Mouse (Mus musculus) stomach, embryonic 14.5 days (tissue): ENCODE results near the gene Hist1h2ap. TPM values are rescaled to one million over a fixed set of nuclear protein-coding genes. Genes with fewer than 3 reads are reported as not detected.
"Not testable (repeated sequence)": the region's sequence is repeated elsewhere in the genome, so short reads cannot be mapped to it uniquely, and the experiment has no call there.

ENCODE experiments used
- ATAC-seq: fragments of 200-750 bp; cut with Nextera tagmentation; 2 replicates; pipeline ENCODE4 v1.8.0; 2017; ENCODE audit warnings: low read depth, moderate TSS enrichment; ENCODE audit not compliant: insufficient number of reproducible peaks, insufficient read depth, low FRiP score
- H3K27ac ChIP-seq: fragments of 300-500 bp; sonication (generic); 2 replicates; pipeline ENCODE4 v1.5.1; 2014; ENCODE audit warnings: mild to moderate bottlenecking, low read length, moderate library complexity, mixed read lengths
- H3K27me3 ChIP-seq: fragments of 300-500 bp; sonication (generic); 2 replicates; pipeline ENCODE4 v1.6.1; 2014; ENCODE audit warnings: low read length, control low read depth, mixed read lengths; ENCODE audit not compliant: control insufficient read depth, insufficient read depth
- H3K36me3 ChIP-seq: fragments of 300-500 bp; sonication (generic); 2 replicates; pipeline ENCODE4 v1.6.1; 2014; ENCODE audit warnings: mild to moderate bottlenecking, control low read depth, low read length, moderate library complexity, mixed read lengths; ENCODE audit not compliant: control insufficient read depth, insufficient read depth
- H3K4me1 ChIP-seq: fragments of 300-500 bp; sonication (generic); 2 replicates; pipeline ENCODE4 v1.6.1; 2014; ENCODE audit warnings: low read length, control low read depth, mixed read lengths; ENCODE audit not compliant: control insufficient read depth, insufficient read depth
- H3K4me2 ChIP-seq: fragments of 300-500 bp; sonication (generic); replicated peaks from 2 replicates; pipeline ENCODE4 v1.6.1; 2014; ENCODE audit warnings: low read depth, low read length, control low read depth
- H3K4me3 ChIP-seq: fragments of 300-500 bp; sonication (generic); 2 replicates; pipeline ENCODE4 v1.5.1; 2014; ENCODE audit warnings: low read depth, low read length, control low read depth
- H3K9ac ChIP-seq: fragments of 300-500 bp; sonication (generic); replicated peaks from 2 replicates; pipeline ENCODE4 v1.6.1; 2014; ENCODE audit warnings: low read depth, mild to moderate bottlenecking, control low read depth, low read length, moderate library complexity, mixed read lengths
- H3K9me3 ChIP-seq: fragments of 300-500 bp; sonication (generic); 2 replicates; pipeline ENCODE4 v1.6.1; 2016; ENCODE audit warnings: low read depth, low read length, control low read depth; ENCODE audit not compliant: control insufficient read depth
- WGBS: fragments of 180-500 bp; shearing (Covaris S2); extraction: QIAGEN DNeasy Blood & Tissue Kit; methylation state at CpG from one replicate; pipeline ENCODE4 v1.1.7; 2014; 5-methylcytosine and 5-hydroxymethylcytosine counted together
- polyA plus RNA-seq: library from polyadenylated mRNA; unstranded; fragments of >200 nt; fragmentation: Nextera tagmentation; extraction: Ambion mirVana; gene quantifications from 2 replicates; pipeline ENCODE4 v1.2.1, GENCODE M21; 2014

Gene Hist1h2ap
- polyA plus RNA-seq, 1 experiment from 2014 or later = 4,516 TPM

GRCm38 (mm10) chr13:21790601-21791283 lies 42.6 kb downstream of the Hist1h2ap start:
- Histone ChIP-seq H3K9ac (peak overlapping the region; percentile 32; the same call in 1 of the 2 replicates), H3K27ac (peak overlapping the region; percentile 39; the same call in 1 of the 2 replicates), H3K36me3 (no peaks in the 10 kb centered on the region), H3K4me3 (peak overlapping the region; percentile 20; the same call in 1 of the 2 replicates), H3K4me2 (peak overlapping the region; percentile 51), H3K4me1 (peaks cover 14% of the 10 kb centered on the region; the same call in 1 of the 2 replicates), H3K9me3 (no peaks in the 10 kb centered on the region), H3K27me3 (no peaks in the 10 kb centered on the region)
- ATAC-seq = no peak
- 10% methylated on average over 18 of the region's 18 CpGs for WGBS

- Histone ChIP-seq H3K36me3 (no peaks in the 10 kb centered on the region), H3K4me2 (no peak overlapping the region), H3K9ac (no peak overlapping the region), H3K27me3 (no peaks in the 10 kb centered on the region), H3K4me1 (peaks cover 17% of the 10 kb centered on the region; the same call in 1 of the 2 replicates), H3K9me3 (no peaks in the 10 kb centered on the region), H3K27ac (no peak overlapping the region), H3K4me3 (no peak overlapping the region)
- no peak for ATAC-seq
- WGBS = 42% methylated on average over 6 of the region's 6 CpGs
These were observed 43.4 kb downstream of the Hist1h2ap start for GRCm38 (mm10) chr13:21789925-21790324.

GRCm38 (mm10) chr13:21787760-21788593 lies 45.3 kb downstream of the Hist1h2ap start:
- H3K27me3 ChIP-seq = no peaks in the 10 kb centered on the region
- ATAC-seq = no peak
- WGBS = 25% methylated on average over 13 of the region's 21 CpGs
- peak overlapping the region; percentile 40 for H3K4me2 ChIP-seq
- peak overlapping the region; percentile 29; the same call in 1 of the 2 replicates for H3K4me3 ChIP-seq
- no peaks in the 10 kb centered on the region for H3K36me3 ChIP-seq
- no peaks in the 10 kb centered on the region for H3K9me3 ChIP-seq
- H3K4me1 ChIP-seq = peaks cover 24% of the 10 kb centered on the region; the same call in 1 of the 2 replicates
- H3K9ac ChIP-seq = peak overlapping the region; percentile 33
- H3K27ac ChIP-seq = peak overlapping the region; percentile 79

- 1% methylated on average over 32 of the region's 63 CpGs for WGBS
- Histone ChIP-seq H3K4me2 (peak within 1 kb of the TSS; percentile 46), H3K4me1 (peaks cover 24% of the 10 kb centered on the region; the same call in 1 of the 2 replicates), H3K27ac (peak within 1 kb of the TSS; percentile 82), H3K9ac (peak within 1 kb of the TSS; percentile 34), H3K4me3 (peak within 1 kb of the TSS; percentile 29)
- not testable (repeated sequence) for H3K9me3 ChIP-seq, H3K27me3 ChIP-seq, H3K36me3 ChIP-seq
- ATAC-seq = peak; percentile 93
These were observed 46.2 kb downstream of the Hist1h2ap start, which contains the start of the genes Hist1h2an and Hist1h2bp for GRCm38 (mm10) chr13:21786899-21787629. TSS of gene Hist1h2an (minus strand) at chr13:21787218. TSS of gene Hist1h2bp (plus strand) at chr13:21787461.

- Histone ChIP-seq H3K9me3 (no peaks in the 10 kb centered on the region), H3K4me2 (peak overlapping the region; percentile 46), H3K4me1 (peaks cover 24% of the 10 kb centered on the region; the same call in 1 of the 2 replicates), H3K9ac (peak overlapping the region; percentile 34; the same call in 1 of the 2 replicates), H3K27me3 (no peaks in the 10 kb centered on the region), H3K27ac (peak overlapping the region; percentile 82), H3K36me3 (no peaks in the 10 kb centered on the region), H3K4me3 (peak overlapping the region; percentile 29)
- 3% methylated on average over 8 of the region's 8 CpGs for WGBS
- ATAC-seq = no peak
These were observed 47.0 kb downstream of the Hist1h2ap start for GRCm38 (mm10) chr13:21786189-21786898.

GRCm38 (mm10) chr13:21784311-21784710 lies 49.0 kb downstream of the Hist1h2ap start:
- Histone ChIP-seq H3K4me2 (peak overlapping the region; percentile 43), H3K27me3 (no peaks in the 10 kb centered on the region), H3K9me3 (no peaks in the 10 kb centered on the region), H3K4me3 (peak overlapping the region; percentile 36), H3K4me1 (peaks cover 20% of the 10 kb centered on the region; the same call in 1 of the 2 replicates), H3K9ac (peak overlapping the region; percentile 25), H3K36me3 (no peaks in the 10 kb centered on the region), H3K27ac (peak overlapping the region; percentile 93)
- ATAC-seq = no peak
- 22% methylated on average over 6 of the region's 6 CpGs for WGBS

GRCm38 (mm10) chr13:21783734-21784161 lies 49.6 kb downstream of the Hist1h2ap start:
- no peaks in the 10 kb centered on the region for H3K27me3 ChIP-seq
- H3K9ac ChIP-seq = peak overlapping the region; percentile 25
- WGBS = 1% methylated on average over 9 of the region's 9 CpGs

More at GRCm38 (mm10) chr13:21783734-21784161, 49.6 kb downstream of the Hist1h2ap start:
- Histone ChIP-seq H3K27ac (peak overlapping the region; percentile 93), H3K9me3 (no peaks in the 10 kb centered on the region), H3K36me3 (no peaks in the 10 kb centered on the region), H3K4me3 (peak overlapping the region; percentile 36), H3K4me1 (peaks cover 20% of the 10 kb centered on the region; the same call in 1 of the 2 replicates), H3K4me2 (peak overlapping the region; percentile 43)
- no peak for ATAC-seq
